In genomic region chr1:133596298-133597007, GRCm38 (mm10) we compare ENCODE assay signal across 8 mouse cellular contexts. TPM values are rescaled to one million over a fixed set of nuclear protein-coding genes. Genes with fewer than 3 reads are reported as not detected.
DNase-seq lines count a peak whose midpoint lies in the region; ATAC-seq and TF ChIP-seq lines count a peak whose summit lies in the region.

No protein-coding gene starts in this region.

- no peak for DNase-seq in frontal cortex, postnatal 25 days (ENCODE audit: low spot score in 2 of 2)
- peak; percentile 13 for DNase-seq in ovary, postnatal 14 days (ENCODE audit: low spot score)
- no peak for DNase-seq in ovary, postnatal 10 days (ENCODE audit: low spot score)
- DNase-seq in layer of hippocampus, postnatal 14 days (ENCODE audit: low spot score in 2 of 2) = peak; percentile 26 to 61
- peak; percentile 25 for DNase-seq in stomach, postnatal 0 days (ENCODE audit: low spot score)
- DNase-seq in gastrocnemius, adult 18-20 months (ENCODE audit: low spot score) = no peak
- DNase-seq in thymus, postnatal 25 days = no peak

- WGBS in stomach, postnatal 0 days = 13% methylated on average over 4 of the region's 4 CpGs

- H3K4me3 ChIP-seq in stomach, postnatal 0 days (ENCODE audit: low read depth, low read length) = no peak overlapping the region

- peak; percentile 76 for TF ChIP-seq CTCF in stomach, postnatal 0 days (IDR thresholded peaks at IDR 0.05; ENCODE audit: low read depth)

- H3K4me1 ChIP-seq in stomach, postnatal 0 days (replicated peaks; ENCODE audit: control insufficient read depth, insufficient read depth) = no peaks in the 10 kb centered on the region

- H3K9ac ChIP-seq in stomach, postnatal 0 days (ENCODE audit: low read length) = no peak overlapping the region

- peak; percentile 41; the same call in 1 of the 2 replicates for ATAC-seq in frontal cortex, adult (ENCODE audit: low TSS enrichment)
- 0 out of 2 replicates have a peak, but pooled peaks have one; percentile 47 for ATAC-seq in stomach, postnatal 0 days (ENCODE audit: low FRiP score, low TSS enrichment)

- H3K4me2 ChIP-seq in stomach, postnatal 0 days (replicated peaks; ENCODE audit: low read depth) = no peak overlapping the region

- H3K9me3 ChIP-seq in stomach, postnatal 0 days (ENCODE audit: control insufficient read depth, low read length) = no peaks in the 10 kb centered on the region

- H3K27ac ChIP-seq in stomach, postnatal 0 days (replicated peaks) = no peak overlapping the region

- no peaks in the 10 kb centered on the region for H3K27me3 ChIP-seq in stomach, postnatal 0 days (ENCODE audit: control insufficient read depth, insufficient read depth, low read length)

- TF ChIP-seq EP300 in stomach, postnatal 0 days (optimal IDR thresholded peaks at IDR 0.05) = no peak

- no peaks in the 10 kb centered on the region for H3K36me3 ChIP-seq in stomach, postnatal 0 days (ENCODE audit: control insufficient read depth, insufficient read depth, low read length)

RNA-seq across cellular contexts. Expression of gene Snrpe, which starts 13.6 kb away (rescaled TPM):
- total RNA-seq in layer of hippocampus, postnatal 14 days (2021) = 10 to 100 TPM; 70.6 to 81.4 TPM
- polyA plus RNA-seq in stomach, postnatal 0 days (2015; fragmentation: Nextera tagmentation; extraction: Ambion mirVana) = 348 and 359 TPM in 2 replicates
- 10 to 100 TPM; 41.4 to 45.8 TPM for total RNA-seq in gastrocnemius, adult 18-20 months (2021)

Comparison
In these comparisons a context has a peak if more than half of its experiments do, and no peak if none do; other contexts are left out.
1. DNase-seq: peak in ovary, postnatal 14 days (single experiment), layer of hippocampus, postnatal 14 days (2 of 2) and stomach, postnatal 0 days (single experiment); none in frontal cortex, postnatal 25 days (0 of 2), ovary, postnatal 10 days (single experiment), gastrocnemius, adult 18-20 months (single experiment) and thymus, postnatal 25 days (single experiment).